Mouse (Mus musculus) 3134 (cell line): ENCODE measurements around the gene Ptch1.

Experiments
- DNase-seq: peaks from one replicate; pipeline ENCODE4 v3.0.0-alpha.2; 2011; ENCODE audit warnings: low spot score; ENCODE audit not compliant: insufficient read length; ENCODE audit errors: extremely low read depth

The Ptch1 gene

DNA sequence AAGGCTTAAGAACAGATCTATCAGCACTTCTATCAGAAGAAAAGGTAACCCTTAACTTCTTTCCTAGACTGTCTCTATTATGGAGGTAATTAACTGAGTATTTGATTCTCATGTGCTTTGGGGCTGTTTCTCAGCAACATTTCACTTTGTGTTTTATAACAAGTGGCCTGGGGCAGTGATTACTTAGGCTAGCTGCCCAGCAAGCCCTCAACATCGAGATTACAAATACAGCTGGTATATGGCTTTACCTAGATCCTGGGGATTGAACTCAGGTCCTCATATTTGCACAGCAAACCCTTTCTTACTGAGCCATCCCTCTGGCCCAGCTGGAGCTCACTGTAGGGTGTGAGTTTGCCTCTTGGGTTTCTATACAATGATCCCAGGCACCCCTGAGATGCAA is 67.0 kb downstream of the Ptch1 start:
- DNase-seq: no peak

DNA sequence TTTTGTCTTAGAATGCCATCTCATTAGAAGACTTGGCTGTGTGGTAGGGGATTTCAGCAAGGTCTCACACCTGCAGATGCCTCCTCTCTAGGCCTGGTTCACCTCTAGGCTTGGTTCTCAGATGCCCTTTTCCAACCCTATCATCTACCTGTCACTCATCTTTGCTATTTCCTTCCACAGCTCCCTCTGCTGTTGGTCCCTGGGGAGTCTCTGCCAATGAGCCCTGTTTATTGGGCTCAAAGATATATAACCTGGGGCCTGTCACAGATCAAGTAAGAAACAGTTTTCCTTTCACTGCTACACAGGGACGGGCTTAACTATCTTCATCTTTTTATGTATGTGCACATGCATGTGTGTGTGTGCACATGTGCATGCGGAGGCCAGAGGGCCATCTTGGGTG is 71.0 kb downstream of the Ptch1 start:
- no peak for DNase-seq

- no peak for DNase-seq
Observed at GRCm38 (mm10) chr13:63499489-63499888, 73.9 kb downstream of the Ptch1 start.

GRCm38 (mm10) chr13:63496646-63497582 is 76.5 kb downstream of the Ptch1 start, which contains the start of gene Fancc:
Gene Fancc, minus strand, starts transcription at chr13:63497278.
- no peak for DNase-seq

- DNase-seq: no peak
Observed at GRCm38 (mm10) chr13:63487707-63488042, 85.7 kb downstream of the Ptch1 start.

DNA sequence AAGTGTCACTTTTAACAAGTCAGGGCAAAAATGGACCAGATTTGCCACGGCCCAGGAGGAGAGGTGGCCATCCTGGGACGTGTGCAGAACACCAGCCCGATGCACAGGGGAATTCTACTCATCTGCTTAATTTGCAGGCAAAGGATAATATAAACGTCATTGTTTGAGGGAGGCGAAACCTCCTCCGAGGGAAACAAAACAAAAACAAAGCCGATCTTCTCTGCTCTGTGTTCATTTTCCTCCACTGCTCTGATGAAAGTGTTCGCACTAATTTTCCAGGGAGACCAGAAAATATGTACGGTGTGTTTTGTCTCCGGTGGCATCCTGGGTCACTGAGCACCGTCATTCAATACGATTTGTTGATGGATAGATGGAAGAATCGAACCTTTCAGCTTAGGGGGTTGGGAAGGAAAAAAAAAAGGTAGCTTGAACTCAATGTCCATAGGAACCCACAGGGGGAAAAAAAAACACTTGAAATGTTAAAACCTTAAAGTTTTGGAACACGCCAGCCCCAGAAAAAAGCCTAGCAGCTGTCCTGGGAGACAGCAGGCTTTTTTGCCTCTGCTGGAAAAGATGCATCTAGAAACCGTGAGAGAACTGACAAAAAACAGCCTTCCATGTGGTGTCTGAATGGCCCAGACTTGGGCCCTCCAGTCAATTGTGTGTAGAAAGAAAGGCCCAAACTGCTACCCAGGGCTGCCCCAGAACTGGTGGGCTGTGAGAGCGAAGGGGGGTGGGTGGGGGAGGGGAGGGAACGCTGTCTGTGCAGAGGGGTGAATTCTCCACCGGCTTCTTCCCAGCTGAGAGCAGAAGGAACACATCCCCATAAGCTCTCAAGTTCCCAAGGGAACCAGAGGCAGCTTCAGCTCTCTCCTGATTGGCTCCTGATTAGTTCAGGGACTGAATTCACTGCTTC is 86.3 kb downstream of the Ptch1 start:
- no peak for DNase-seq

DNA sequence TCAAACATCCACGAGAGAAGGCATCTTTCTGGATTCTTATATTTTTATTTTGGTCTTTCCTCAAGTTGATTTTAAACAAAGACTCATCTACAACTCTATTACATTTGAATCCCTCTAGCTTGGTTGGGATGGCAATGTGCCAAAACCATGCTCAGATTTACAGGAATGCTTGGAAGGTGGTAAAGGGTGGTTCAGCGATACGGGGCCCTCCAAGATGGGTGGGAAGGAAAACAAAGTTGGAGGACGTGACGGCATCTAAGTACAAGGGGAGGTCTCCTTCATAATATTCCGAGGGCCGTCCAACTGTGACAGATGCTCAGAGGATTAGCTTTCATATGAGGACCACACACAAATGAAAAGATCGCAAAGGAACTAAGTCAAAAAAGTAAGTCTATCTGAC is 98.0 kb downstream of the Ptch1 start:
- DNase-seq: no peak
